Mouse (Mus musculus) C2C12 (cell line): ENCODE data around the gene Catip.

ENCODE experiments used
- CEBPB ChIP-seq: IDR thresholded peaks from one replicate; pipeline ENCODE4 v1.6.1; 2011; ENCODE audit warnings: low read depth, mild to moderate bottlenecking, control low read depth, moderate library complexity
- CTCF ChIP-seq: IDR thresholded peaks from one replicate; pipeline ENCODE4 v1.5.1; 2011; ENCODE audit not compliant: control insufficient read depth, insufficient read depth, insufficient read length

DNA sequence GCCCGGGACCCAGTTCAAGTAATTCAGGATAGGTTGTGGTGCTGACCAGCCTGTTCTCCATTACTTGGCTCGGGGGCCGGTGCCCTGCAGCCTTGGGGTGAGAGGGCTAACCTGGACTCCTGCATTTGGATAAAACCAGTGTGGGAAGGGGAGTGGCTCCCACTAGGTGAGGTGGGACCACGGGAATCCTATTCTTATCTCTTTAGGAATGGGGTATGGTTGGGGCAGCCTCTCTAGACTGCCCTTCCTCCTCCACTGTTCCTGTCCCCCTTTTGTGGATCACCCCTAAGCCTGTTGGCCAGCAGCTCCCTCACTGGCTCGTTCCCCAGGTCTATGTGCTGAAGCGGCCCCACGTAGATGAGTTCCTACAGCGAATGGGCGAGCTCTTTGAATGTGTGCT, 32.4 kb downstream of the Catip start:
- TF ChIP-seq CEBPB = no peak
- TF ChIP-seq CTCF = no peak
